27 mouse cellular contexts compared by ENCODE assay signal in the genomic region with DNA sequence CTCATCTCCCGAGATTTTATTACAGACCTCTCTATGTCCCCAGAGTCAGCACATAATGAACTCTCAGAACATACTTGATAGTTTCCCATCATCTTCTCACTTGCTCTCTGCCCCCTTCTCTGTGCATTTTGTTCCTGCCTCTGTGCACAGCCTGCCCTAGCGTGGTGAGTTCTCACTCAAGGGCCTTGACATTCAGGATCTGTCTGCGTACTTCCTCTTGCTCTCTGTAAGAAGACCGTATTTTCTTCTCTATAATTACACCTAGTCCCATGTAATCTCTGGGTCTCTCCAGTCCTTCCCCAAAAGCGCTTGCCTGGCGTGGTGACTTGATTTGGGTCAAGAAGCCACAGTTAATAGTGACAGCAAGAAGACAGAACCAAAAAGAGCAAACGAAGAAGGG.
DNase-seq lines count a peak whose midpoint lies in the region; ATAC-seq lines count a peak whose summit lies in the region.
"Had no signal": no experiment of that assay in that cellular context is flagged by ENCODE, and none has a peak within 500 bp of the region (broad histone marks: within the 10 kb centered on the region; RNA-seq: fewer than 3 reads in every experiment).

No protein-coding gene starts in this region.

- ATAC-seq in hindbrain, embryonic 11.5 days (ENCODE audit: low FRiP score): no peak
- ATAC-seq: activated CD4-positive, CD25-positive, alpha-beta regulatory T cell, adult 4 months; CD4-positive, CD25-positive, alpha-beta regulatory T cell, adult 4 months; forebrain, embryonic 14.5 days; forebrain, embryonic 16.5 days; Patski had no signal

- H3K27me3 ChIP-seq in hindbrain, embryonic 11.5 days (ENCODE audit: control insufficient read depth, insufficient read depth, low read length): no peaks in the 10 kb centered on the region
- H3K27me3 ChIP-seq: CH12.LX; embryonic facial prominence, embryonic 13.5 days; embryonic facial prominence, embryonic 15.5 days; forebrain, embryonic 12.5 days; Patski had no signal

- 85% methylated on average over 7 of the region's 7 CpGs for WGBS in hindbrain, embryonic 11.5 days

- H3K4me3 ChIP-seq in hindbrain, embryonic 11.5 days (ENCODE audit: low read depth, low read length): no peak overlapping the region
- H3K4me3 ChIP-seq: embryonic facial prominence, embryonic 13.5 days; embryonic facial prominence, embryonic 15.5 days; erythroblast, embryonic 14.5 days; forebrain, embryonic 10.5 days; forebrain, embryonic 12.5 days had no signal

- no peak overlapping the region for H3K27ac ChIP-seq in hindbrain, embryonic 11.5 days (ENCODE audit: low read depth, low read length)
- H3K27ac ChIP-seq: embryonic facial prominence, embryonic 13.5 days; embryonic facial prominence, embryonic 15.5 days; forebrain, embryonic 10.5 days; forebrain, embryonic 12.5 days had no signal

- H3K36me3 ChIP-seq in hindbrain, embryonic 11.5 days (ENCODE audit: control insufficient read depth, insufficient read depth, low read length): no peaks in the 10 kb centered on the region
- H3K36me3 ChIP-seq: embryonic facial prominence, embryonic 13.5 days; embryonic facial prominence, embryonic 15.5 days; forebrain, embryonic 10.5 days; forebrain, embryonic 12.5 days; G1E had no signal

- DNase-seq in adrenal gland, adult (ENCODE audit: inconsistent age in 2 of 2, low spot score in 1 of 2): peak; percentile 55 to 56
- no peak for DNase-seq in adrenal gland, postnatal 4 days (ENCODE audit: low spot score in 2 of 2)
- DNase-seq in adrenal gland, postnatal 10 days: peak; percentile 12
- no peak for DNase-seq in adrenal gland, postnatal 25 days
- peak; percentile 81 for DNase-seq in heart, adult 11 months
- DNase-seq in heart, postnatal 36 days: no peak
- peak; percentile 9 to 17 for DNase-seq in adrenal gland, postnatal 36 days
- no peak for DNase-seq in hindbrain, embryonic 11.5 days (ENCODE audit: low spot score)
- DNase-seq: B cell, adult 2 months; cerebellum, adult 11-12 months; cerebellum, adult 2 months; cerebellum, adult 9-11 months; cerebellum, postnatal 14 days; cerebellum, postnatal 36 days; embryo, embryonic 11 days had no signal

- H3K9ac ChIP-seq in hindbrain, embryonic 11.5 days (ENCODE audit: low read depth, low read length): no peak overlapping the region
- H3K9ac ChIP-seq: embryonic facial prominence, embryonic 13.5 days; embryonic facial prominence, embryonic 15.5 days; forebrain, embryonic 12.5 days had no signal

- H3K4me1 ChIP-seq in hindbrain, embryonic 11.5 days (replicated peaks; ENCODE audit: control insufficient read depth, insufficient read depth, low read length): no peaks in the 10 kb centered on the region
- H3K4me1 ChIP-seq: embryonic facial prominence, embryonic 13.5 days; embryonic facial prominence, embryonic 15.5 days; forebrain, embryonic 10.5 days; forebrain, embryonic 12.5 days had no signal

- H3K4me2 ChIP-seq in hindbrain, embryonic 11.5 days (replicated peaks; ENCODE audit: low read depth, low read length): no peak overlapping the region
- H3K4me2 ChIP-seq: embryonic facial prominence, embryonic 13.5 days; embryonic facial prominence, embryonic 15.5 days; forebrain, embryonic 12.5 days had no signal

- intact Hi-C loops in heart, postnatal 36 days (cut with DNase I): loop anchor here (5.0 kb wide), 4 partner anchors 63 to 998 kb away; no protein-coding TSS in a partner anchor

- H3K9me3 ChIP-seq in hindbrain, embryonic 11.5 days (ENCODE audit: control insufficient read depth, low read length): no peaks in the 10 kb centered on the region
- H3K9me3 ChIP-seq: embryonic facial prominence, embryonic 13.5 days; embryonic facial prominence, embryonic 15.5 days; forebrain, embryonic 10.5 days; forebrain, embryonic 12.5 days had no signal

Comparison
In these comparisons a context has a peak if more than half of its experiments do, and no peak if none do; other contexts are left out.
1. DNase-seq: peak in adrenal gland, adult (2 of 2), adrenal gland, postnatal 10 days (single experiment), heart, adult 11 months (single experiment) and adrenal gland, postnatal 36 days (2 of 2); none in adrenal gland, postnatal 4 days (0 of 2), adrenal gland, postnatal 25 days (single experiment), heart, postnatal 36 days (0 of 2) and hindbrain, embryonic 11.5 days (single experiment).